In the genomic region with DNA sequence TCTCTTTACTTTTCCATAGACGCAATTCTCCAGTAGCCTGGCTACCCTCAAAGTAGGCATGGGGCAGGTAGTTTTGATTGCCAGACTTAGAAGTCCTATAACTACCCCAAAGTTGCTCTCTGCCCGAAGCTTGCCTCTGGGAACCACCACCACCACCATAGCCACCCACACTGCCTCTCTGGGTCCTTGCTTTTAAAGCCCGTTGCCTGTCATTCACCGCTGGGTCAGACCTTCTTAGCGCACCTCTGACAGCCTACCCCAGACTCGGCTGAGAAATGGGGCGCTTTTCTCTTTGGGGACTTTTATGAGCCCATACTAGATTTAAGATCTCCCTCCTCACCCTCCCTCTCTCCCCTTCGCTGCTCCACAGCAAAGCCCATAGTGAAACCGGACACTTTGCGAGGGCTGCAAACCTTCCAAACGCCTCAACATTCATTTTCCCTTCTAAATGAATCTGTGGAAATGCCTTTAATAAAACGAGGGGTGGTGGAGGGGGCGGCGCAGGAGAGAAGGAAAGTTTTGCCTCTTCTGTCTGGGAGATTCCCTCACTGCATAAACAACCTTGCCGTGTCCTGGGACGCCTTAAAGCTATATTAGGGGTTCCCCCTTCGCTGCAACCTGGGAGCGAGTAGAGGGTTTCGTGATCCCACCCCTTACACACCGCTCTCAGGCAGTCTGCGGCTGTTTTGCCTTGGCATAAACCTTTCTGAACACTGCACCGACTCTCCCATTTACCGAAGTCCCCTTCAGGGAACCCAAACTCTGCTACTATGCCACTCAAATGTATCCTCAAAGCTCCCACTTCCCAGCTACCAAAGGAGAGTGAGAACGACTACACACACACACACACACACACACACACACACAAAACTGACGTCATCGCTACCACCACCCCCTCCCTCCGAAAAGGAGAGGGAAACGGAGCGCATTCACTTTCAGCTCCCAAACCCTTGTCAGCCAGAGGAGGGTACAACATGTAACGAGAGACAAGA, we compare ENCODE assay signal across 8 mouse cellular contexts. TPM values are rescaled to one million over a fixed set of nuclear protein-coding genes. Genes with fewer than 3 reads are reported as not detected.
DNase-seq lines count a peak whose midpoint lies in the region; ATAC-seq and TF ChIP-seq lines count a peak whose summit lies in the region.

No protein-coding gene starts in this region.

- peak overlapping the region; percentile 91 for H3K4me2 ChIP-seq in hindbrain, embryonic 12.5 days (replicated peaks)

- peaks cover 21% of the 10 kb centered on the region for H3K27me3 ChIP-seq in hindbrain, embryonic 12.5 days
- 0 out of 2 replicates have a peak, but pooled peaks cover 2% of the 10 kb centered on the region for H3K27me3 ChIP-seq in testis, adult 2 months (ENCODE audit: control insufficient read depth, insufficient read depth, low read length)

- no peaks in the 10 kb centered on the region for H3K36me3 ChIP-seq in hindbrain, embryonic 12.5 days
- no peaks in the 10 kb centered on the region for H3K36me3 ChIP-seq in testis, adult 2 months (ENCODE audit: control insufficient read depth, insufficient read depth, low read length)

- no peak for TF ChIP-seq POLR2A in testis, adult 2 months (IDR thresholded peaks at IDR 0.05; ENCODE audit: control insufficient read depth, low read depth, low read length)

- 0 out of 2 replicates have a peak, but pooled peaks have one; percentile 12 for ATAC-seq in hindbrain, embryonic 12.5 days (ENCODE audit: low FRiP score)

- peak overlapping the region; percentile 72 for H3K9ac ChIP-seq in hindbrain, embryonic 12.5 days

- peaks cover 25% of the 10 kb centered on the region for H3K4me1 ChIP-seq in hindbrain, embryonic 12.5 days
- H3K4me1 ChIP-seq in testis, adult 2 months (ENCODE audit: control insufficient read depth, insufficient read depth, low read length) = peaks cover 14% of the 10 kb centered on the region

- peak overlapping the region; percentile 30; the same call in 1 of the 2 replicates for H3K27ac ChIP-seq in hindbrain, embryonic 12.5 days
- peak overlapping the region; percentile 42; the same call in 1 of the 2 replicates for H3K27ac ChIP-seq in testis, adult 2 months (ENCODE audit: control insufficient read depth, insufficient read depth, low read depth, low read length)

- peak overlapping the region; percentile 59 for H3K4me3 ChIP-seq in hindbrain, embryonic 12.5 days
- H3K4me3 ChIP-seq in testis, adult 2 months (ENCODE audit: control insufficient read depth, low read depth, low read length) = peak overlapping the region; percentile 62

- TF ChIP-seq CTCF in testis, adult 2 months (IDR thresholded peaks at IDR 0.05; ENCODE audit: control insufficient read depth, insufficient read depth, insufficient replicate concordance, low read depth, low read length) = no peak

- WGBS in hindbrain, embryonic 12.5 days = under 1% methylated on average over 30 of the region's 30 CpGs

- H3K9me3 ChIP-seq in hindbrain, embryonic 12.5 days (replicated peaks) = no peaks in the 10 kb centered on the region

- DNase-seq in adrenal gland, postnatal 10 days = peak; percentile 68
- DNase-seq in cerebellum, adult 8-10 months = peak; percentile 61
- DNase-seq in gastrocnemius, adult 18-20 months (ENCODE audit: low spot score) = peak; percentile 30
- peak; percentile 13 to 14 for DNase-seq in layer of hippocampus, postnatal 36 days
- DNase-seq in lung, postnatal 36 days = peak; percentile 41
- DNase-seq in thymus, postnatal 10 days (ENCODE audit: low spot score in 2 of 2) = no peak

RNA-seq across cellular contexts. Expression of gene Pappa, which starts 1.7 kb away (rescaled TPM):
- total RNA-seq in adrenal gland, postnatal 10 days (2021) = 1 to 10 TPM; 1.2 TPM
- under 1 TPM; 0.24 to 0.46 TPM for total RNA-seq in gastrocnemius, adult 18-20 months (2021)
- polyA plus RNA-seq in hindbrain, embryonic 12.5 days (2016; fragmentation: Nextera tagmentation; extraction: Ambion mirVana) = 1.3 and 1.6 TPM in 2 replicates
- total RNA-seq in layer of hippocampus, postnatal 36 days (2021) = 1 to 10 TPM; 1.4 TPM
- 4.4 TPM in 2 replicates for polyA plus RNA-seq in testis, adult 2 months (2012; rRNA removed)

Comparison
In these comparisons a context has a peak if more than half of its experiments do, and no peak if none do; other contexts are left out.
1. DNase-seq: peak in adrenal gland, postnatal 10 days (single experiment), cerebellum, adult 8-10 months (single experiment), gastrocnemius, adult 18-20 months (single experiment), layer of hippocampus, postnatal 36 days (2 of 2) and lung, postnatal 36 days (single experiment); none in thymus, postnatal 10 days (0 of 2).